Mouse (Mus musculus) MEL (cell line): Measurements from ENCODE around the gene Ppfia2.

ENCODE experiments used
- CTCF ChIP-seq, 3 experiments: IDR thresholded peaks in 2 of 3; conservative IDR thresholded peaks in 1 of 3; 2 replicates each; pipeline ENCODE4 v1.5.1; 2011 to 2012; ENCODE audit warnings: low read length in 3 of 3, low read depth in 2 of 3, mild to moderate bottlenecking in 2 of 3, improper control_type of control experiment in 1 of 3, inconsistent platforms in 1 of 3, mixed read lengths in 1 of 3, moderate library complexity in 1 of 3; ENCODE audit not compliant: control insufficient read depth in 1 of 3, insufficient read depth in 1 of 3, poor library complexity in 1 of 3, severe bottlenecking in 1 of 3
- GATA1 ChIP-seq: IDR thresholded peaks from 2 replicates; pipeline ENCODE4 v1.6.1; 2011; ENCODE audit warnings: low read depth, low read length, improper control_type of control experiment
- MAX ChIP-seq: IDR thresholded peaks from 2 replicates; pipeline ENCODE4 v1.6.1; 2011; ENCODE audit warnings: low read length, improper control_type of control experiment
- POLR2A ChIP-seq, 2 experiments: IDR thresholded peaks; 2 replicates each; pipeline ENCODE4 v1.6.1; 2011 to 2012; ENCODE audit warnings: low read length in 2 of 2, mild to moderate bottlenecking in 2 of 2, control low read depth in 1 of 2, improper control_type of control experiment in 1 of 2, low read depth in 1 of 2, moderate library complexity in 1 of 2; ENCODE audit not compliant: control insufficient read depth in 1 of 2, insufficient read depth in 1 of 2, poor library complexity in 1 of 2
- POLR2AphosphoS2 ChIP-seq: IDR thresholded peaks from 2 replicates; pipeline ENCODE4 v1.6.1; 2011; ENCODE audit warnings: low read length, improper control_type of control experiment
- POLR2AphosphoS5 ChIP-seq: IDR thresholded peaks from 2 replicates; pipeline ENCODE4 v1.6.1; 2012; ENCODE audit warnings: low read depth, borderline replicate concordance, mild to moderate bottlenecking, inconsistent platforms, low read length, moderate library complexity, mixed read lengths
- RAD21 ChIP-seq: IDR thresholded peaks from 2 replicates; pipeline ENCODE4 v1.6.1; 2011; ENCODE audit warnings: mild to moderate bottlenecking, low read depth, low read length, improper control_type of control experiment
- USF1 ChIP-seq: IDR thresholded peaks from 2 replicates; pipeline ENCODE4 v1.6.1; 2014; ENCODE audit warnings: low read depth, mild to moderate bottlenecking, inconsistent platforms, low read length, improper control_type of control experiment, moderate library complexity
- ZNF384 ChIP-seq: IDR thresholded peaks from 2 replicates; pipeline ENCODE4 v1.6.1; 2012; ENCODE audit warnings: low read depth, mild to moderate bottlenecking, inconsistent platforms, low read length, improper control_type of control experiment

GRCm38 (mm10) chr10:106941380-106941779 is 471.2 kb downstream of the Ppfia2 start:
- TF ChIP-seq ZNF384 = no peak
- no peak for TF ChIP-seq MAX
- no peak for TF ChIP-seq CTCF (IDR thresholded peaks at IDR 0.05 in 2 of 3, conservative IDR thresholded peaks at IDR 0.05 in 1 of 3; ENCODE audit: control insufficient read depth in 1 of 3, insufficient read depth in 1 of 3, low read depth in 2 of 3, low read length in 3 of 3, poor library complexity in 1 of 3, severe bottlenecking in 1 of 3)
- no peak for TF ChIP-seq RAD21
- no peak for TF ChIP-seq USF1
- no peak for TF ChIP-seq POLR2A (IDR thresholded peaks at IDR 0.05; ENCODE audit: control insufficient read depth in 1 of 2, insufficient read depth in 1 of 2, low read depth in 1 of 2, low read length in 2 of 2, poor library complexity in 1 of 2)
- TF ChIP-seq POLR2AphosphoS2 = no peak
- no peak for TF ChIP-seq POLR2AphosphoS5
- no peak for TF ChIP-seq GATA1
